Mouse (Mus musculus): ENCODE data around the gene Mn1. TPM values are rescaled to one million over a fixed set of nuclear protein-coding genes. Genes with fewer than 3 reads are reported as not detected.

Gene Mn1
- polyA plus RNA-seq, 3 experiments from 2014 or later: not detected

DNA sequence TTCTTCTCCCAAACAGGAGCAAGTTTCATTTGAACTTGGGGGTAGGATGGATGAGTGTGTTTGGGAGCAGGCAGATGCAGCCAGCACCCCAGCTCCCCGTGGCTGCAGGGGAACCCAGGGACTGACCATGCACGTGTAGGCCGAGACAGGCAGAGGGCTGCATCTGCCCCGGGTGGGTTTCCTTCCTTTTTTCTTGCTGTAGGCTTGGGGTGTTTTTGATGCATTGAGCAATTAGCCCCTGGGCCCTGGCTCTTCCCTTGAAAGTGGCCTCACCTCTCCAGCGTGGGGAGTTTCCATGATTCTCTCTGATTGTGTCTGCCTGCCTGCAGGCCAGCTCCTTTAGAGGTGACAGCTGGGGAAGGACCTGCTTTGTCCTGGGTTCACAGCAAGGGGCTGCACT lies 15.7 kb downstream of the Mn1 start:
- no peak for ATAC-seq

GRCm38 (mm10) chr5:111434342-111434842 lies 17.2 kb downstream of the Mn1 start:
- ATAC-seq: no peak

DNA sequence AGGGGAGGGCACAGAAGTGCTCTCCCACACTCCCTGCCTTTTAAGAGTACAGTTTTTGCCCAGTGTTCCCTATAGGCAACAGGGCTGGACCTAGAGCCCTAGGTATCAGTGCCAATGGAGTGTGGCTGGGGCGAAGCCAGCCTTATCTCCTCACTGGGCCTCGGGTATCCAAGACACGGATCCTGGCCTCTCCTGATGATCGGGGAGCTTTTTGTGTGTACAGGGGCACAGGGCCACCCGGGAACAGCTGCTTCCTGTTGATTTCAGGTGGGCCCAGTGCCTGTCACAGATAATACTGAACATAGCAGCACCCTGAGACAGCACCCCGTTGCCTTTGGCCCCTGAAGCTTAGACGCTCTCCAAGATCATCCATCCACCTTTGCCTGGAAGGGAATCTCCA lies 19.1 kb downstream of the Mn1 start:
- ATAC-seq: no peak

DNA sequence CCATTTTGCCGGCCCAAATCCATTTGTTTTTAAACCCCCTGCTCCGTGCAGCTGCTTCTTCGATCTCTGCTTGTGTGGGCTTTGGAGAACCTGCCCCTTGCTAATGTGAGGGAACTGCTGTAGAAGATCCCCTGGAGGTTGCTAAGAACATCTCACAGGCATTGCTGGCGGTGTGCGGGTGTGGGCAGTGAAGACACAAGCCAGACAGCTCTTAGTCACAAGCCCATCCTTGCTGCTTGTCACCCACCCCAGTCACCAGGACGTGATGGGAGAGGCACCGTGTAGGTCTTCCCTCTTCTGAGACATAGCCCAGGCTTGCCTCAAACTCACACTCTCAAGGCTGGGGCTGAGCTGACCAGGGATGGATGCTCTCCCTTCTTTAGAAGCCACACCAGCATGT lies 20.0 kb downstream of the Mn1 start:
- ATAC-seq: no peak

DNA sequence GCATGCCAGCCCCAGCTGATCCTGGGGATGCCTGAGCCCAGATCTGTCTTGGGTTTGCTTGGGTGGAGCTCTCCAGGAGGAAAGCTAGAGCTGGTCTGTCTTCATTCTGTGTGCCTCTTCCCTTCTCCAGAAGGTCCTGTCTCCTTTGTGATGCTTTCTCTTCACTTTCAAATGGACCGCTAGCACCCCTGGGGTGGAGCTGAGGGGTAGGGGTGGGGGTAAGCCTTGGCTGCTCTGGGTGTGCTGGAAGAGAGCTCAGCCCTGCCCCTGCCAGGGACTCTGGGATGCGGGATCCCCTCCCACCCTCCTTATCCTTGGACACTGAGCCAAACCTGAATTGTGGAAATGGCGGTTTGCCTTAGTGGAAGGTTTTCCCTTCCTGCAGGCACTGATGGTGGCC lies 21.2 kb downstream of the Mn1 start:
- no peak for ATAC-seq

- ATAC-seq: no peak
Measured at GRCm38 (mm10) chr5:111438821-111439220, 21.7 kb downstream of the Mn1 start.

DNA sequence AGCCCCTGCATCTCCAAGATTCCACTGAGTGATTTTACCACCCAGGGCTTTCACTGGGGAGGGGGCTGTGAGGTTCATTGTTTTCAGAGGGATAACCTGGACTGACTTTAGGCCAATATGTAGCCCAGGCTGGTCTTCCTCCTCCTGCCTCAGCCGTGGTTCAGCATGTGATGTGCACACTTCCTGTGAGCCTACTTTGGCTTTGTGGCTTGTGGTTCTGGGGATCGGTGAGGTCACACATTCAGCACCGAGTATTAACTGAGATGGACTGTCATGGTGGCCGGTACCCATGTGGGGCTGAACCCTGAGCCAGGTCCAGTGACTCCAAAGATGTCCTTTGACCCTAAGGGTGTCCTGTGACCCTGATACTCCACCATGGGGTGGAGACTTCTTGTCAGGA lies 23.1 kb downstream of the Mn1 start:
- no peak for ATAC-seq

DNA sequence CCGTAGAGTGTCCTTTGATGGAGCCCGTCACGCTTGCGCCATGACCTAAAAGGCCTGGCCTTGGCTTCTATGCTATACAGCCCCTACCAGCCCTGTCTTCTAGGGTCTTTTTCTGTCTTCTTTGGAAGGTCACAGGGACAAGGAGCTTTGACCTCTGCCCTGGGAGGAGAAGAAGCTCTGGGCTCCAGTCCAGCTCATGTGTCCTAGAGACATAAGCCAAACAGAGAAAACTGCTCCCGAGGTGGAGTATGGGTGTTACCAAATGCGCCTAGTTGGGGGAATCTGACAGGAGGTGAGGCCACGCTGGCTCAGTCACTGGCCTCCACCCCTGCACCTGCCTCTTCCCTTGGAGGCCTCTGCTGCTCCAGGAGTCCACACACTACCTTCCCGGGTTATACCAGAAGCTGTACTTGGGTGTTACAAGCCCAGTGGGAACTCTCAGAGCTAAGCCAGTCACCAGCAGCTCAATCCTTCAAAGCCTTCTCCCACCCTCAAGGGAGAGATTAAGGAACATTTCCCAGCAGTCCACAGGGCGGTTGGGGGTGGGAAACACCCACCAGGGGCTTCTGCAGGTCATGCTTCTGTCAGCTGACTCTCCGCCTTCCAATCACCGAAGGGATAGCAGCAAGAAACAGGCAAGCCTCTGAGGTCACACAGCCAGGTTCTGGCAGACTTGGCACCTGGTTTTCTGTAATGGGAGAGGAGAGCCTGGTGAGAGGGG lies 25.1 kb downstream of the Mn1 start:
- ATAC-seq: no peak

- no peak for ATAC-seq
Measured at GRCm38 (mm10) chr5:111443636-111444035, 26.5 kb downstream of the Mn1 start.

DNA sequence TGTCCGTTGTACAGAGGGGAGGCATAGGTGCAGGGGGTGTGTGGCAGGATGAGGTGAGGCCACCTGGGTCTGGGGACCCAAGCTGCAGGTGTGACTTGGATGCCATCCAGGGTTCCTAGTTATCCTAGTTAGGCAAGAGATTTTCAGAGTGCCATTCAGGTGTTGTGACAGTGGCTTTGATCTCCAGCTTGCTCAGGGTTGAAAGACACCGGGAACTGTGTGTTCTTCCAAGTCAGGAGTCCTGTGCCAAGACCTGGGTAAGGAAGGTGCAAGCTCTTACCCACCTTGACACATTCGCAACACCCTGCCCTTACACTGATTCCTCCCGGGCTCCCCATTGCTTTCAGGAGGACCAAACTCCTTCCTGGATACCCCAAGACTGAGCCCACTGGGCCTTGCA lies 27.2 kb downstream of the Mn1 start:
- ATAC-seq: no peak

- ATAC-seq: no peak
Measured at GRCm38 (mm10) chr5:111446652-111447051, 29.5 kb downstream of the Mn1 start.

GRCm38 (mm10) chr5:111449700-111450099 lies 32.5 kb downstream of the Mn1 start:
- ATAC-seq: no peak

GRCm38 (mm10) chr5:111454240-111454639 lies 37.1 kb downstream of the Mn1 start:
- ATAC-seq: no peak

DNA sequence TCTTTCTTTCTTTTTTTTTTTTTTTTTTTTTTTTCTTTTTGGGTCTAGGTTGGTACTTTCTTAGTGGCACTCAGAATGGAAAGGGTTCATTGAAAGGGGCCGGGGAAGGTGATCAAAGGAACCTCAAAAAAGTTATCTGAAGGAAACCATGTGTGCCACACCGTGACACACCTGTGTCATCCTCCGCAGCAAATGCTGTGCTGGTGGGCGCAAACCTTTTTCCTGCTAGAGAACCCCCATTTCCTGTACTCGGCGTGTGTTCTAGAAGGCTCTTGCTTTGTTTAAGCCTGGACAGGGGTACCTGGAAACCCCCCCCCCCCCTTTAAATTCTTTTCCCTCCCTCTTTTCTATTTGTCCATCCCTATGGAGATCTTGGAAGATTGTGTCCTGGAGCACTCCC lies 37.7 kb downstream of the Mn1 start:
- no peak for ATAC-seq

- ATAC-seq: no peak
Measured at GRCm38 (mm10) chr5:111458675-111459074, 41.5 kb downstream of the Mn1 start.

- ATAC-seq: no peak
Measured at GRCm38 (mm10) chr5:111465811-111466299, 48.7 kb downstream of the Mn1 start.

GRCm38 (mm10) chr5:111466429-111466828 lies 49.3 kb downstream of the Mn1 start:
- ATAC-seq: no peak

GRCm38 (mm10) chr5:111467699-111468098 lies 50.5 kb downstream of the Mn1 start:
- no peak for ATAC-seq

GRCm38 (mm10) chr5:111469195-111469882 lies 52.2 kb downstream of the Mn1 start:
- no peak for ATAC-seq

GRCm38 (mm10) chr5:111470875-111471274 lies 53.7 kb downstream of the Mn1 start:
- no peak for ATAC-seq

GRCm38 (mm10) chr5:111473425-111473824 lies 56.3 kb downstream of the Mn1 start:
- no peak for ATAC-seq

DNA sequence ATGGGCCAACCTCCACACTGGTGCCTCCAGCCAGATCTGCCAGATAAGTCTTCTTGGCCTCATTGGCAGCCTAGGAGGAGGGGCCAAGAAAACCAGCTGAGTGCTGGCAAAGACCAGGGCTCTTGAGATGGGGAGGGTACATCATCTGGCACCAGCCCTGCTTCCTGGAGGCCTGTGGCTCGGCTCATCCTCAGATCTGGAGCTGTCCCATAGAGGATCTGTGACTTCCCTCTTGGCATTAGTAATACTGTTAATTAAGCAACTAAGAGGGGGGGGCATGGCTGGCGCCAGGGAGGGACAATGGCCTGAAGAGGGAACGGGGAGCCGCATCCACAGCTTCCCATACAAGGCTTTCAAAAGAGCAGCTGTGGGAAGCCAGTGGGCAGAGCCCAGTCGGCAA lies 58.6 kb downstream of the Mn1 start:
- ATAC-seq: no peak

DNA sequence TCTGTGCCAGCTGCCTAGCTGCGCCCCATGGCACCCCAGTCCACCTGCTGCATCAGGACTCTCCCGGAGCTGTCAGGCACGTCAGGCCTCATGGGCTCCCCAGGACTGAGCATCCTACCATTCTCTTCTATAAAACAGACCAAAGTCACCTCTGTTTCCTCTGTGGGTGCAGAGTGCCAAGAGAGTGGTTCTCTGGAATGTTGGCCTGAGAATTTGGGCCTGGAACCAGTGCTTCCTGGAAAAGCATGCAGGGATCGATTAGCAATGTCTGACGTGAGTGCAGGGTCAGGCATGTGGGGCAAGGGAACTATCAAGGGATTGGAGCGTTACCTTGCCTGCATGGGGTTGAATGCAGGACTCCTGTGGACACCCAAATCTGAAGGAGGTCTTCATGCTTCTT lies 59.0 kb downstream of the Mn1 start:
- ATAC-seq: no peak

DNA sequence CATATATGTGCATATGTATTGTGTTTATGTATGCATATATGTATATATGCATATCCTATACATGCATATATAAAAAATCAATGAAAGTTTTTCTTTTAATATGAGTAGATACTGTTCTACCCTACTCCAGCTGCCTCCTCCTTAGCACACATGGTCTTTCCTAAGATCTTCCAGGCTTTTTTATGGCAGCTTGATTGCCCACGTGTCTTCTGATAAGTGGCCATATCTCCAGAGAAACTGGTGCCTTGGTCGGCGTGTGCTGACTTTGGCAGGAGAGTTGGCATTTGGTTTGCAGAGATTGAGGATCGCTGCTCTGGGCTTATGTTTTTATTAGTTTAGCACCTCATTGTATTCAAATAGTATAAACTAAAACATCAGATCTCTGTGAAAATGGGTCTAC lies 68.7 kb downstream of the Mn1 start:
- ATAC-seq: no peak

Data from inflammation-experienced regulatory T-cells, adult 6 months (primary cell).